Mouse (Mus musculus): ENCODE measurements around the gene Ccp110. TPM values are rescaled to one million over a fixed set of nuclear protein-coding genes. Genes with fewer than 3 reads are reported as not detected.

Gene Ccp110
- polyA plus RNA-seq, 1 experiment from 2014 or later: 9.7 TPM

DNA sequence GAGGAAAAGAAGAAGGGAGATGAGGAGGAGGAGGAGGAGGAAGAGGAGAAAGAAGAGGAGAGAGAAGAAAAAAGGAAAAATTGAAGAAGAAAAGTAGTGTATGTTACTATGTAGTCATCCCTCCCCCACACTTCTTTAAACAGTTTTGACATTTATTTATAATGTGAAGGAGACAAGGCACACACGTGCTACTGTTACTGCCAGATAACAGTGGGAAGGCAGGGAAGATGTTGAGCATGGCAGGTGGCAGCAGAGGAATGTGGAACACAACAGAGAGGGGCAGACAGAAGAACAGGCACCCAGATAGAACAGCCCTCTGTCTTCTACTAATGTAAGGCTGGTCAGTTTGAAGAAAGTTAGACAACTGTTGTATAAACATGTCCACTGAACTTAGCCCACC lies 57.3 kb downstream of the Ccp110 start:
- 15% methylated on average over 1 of the region's 1 CpGs for WGBS
- Histone ChIP-seq H3K9me3 (replicated peaks) (no peaks in the 10 kb centered on the region), H3K36me3 (peaks cover 25% of the 10 kb centered on the region), H3K4me1 (replicated peaks) (0 out of 2 replicates have a peak, but pooled peaks cover 11% of the 10 kb centered on the region), H3K9ac (no peak overlapping the region), H3K27me3 (replicated peaks) (no peaks in the 10 kb centered on the region), H3K27ac (ENCODE audit: poor library complexity, severe bottlenecking) (no peak overlapping the region), H3K4me3 (no peak overlapping the region), H3K4me2 (no peak overlapping the region)
- no peak for ATAC-seq (ENCODE audit: insufficient number of reproducible peaks, low FRiP score)

DNA sequence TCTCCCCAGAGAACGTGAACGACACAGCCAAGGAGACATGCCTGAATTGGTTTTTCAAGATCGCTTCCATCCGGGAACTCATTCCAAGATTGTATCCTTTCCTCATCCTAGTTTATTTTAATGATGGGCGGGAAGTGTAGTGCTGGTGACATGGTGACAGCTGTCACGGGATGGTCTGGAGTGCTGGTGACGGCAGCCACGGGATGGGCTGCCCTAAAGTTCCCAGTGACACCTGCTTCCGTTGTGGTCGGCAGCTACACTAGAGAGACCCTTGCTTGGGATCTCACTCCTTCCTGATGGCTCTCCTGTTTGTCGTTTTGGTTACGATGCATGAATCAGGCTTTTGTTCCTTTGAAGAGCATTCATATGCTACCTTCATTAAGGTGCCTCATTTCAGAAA lies 60.7 kb downstream of the Ccp110 start:
- Histone ChIP-seq H3K4me2 (no peak overlapping the region), H3K27me3 (replicated peaks) (no peaks in the 10 kb centered on the region), H3K4me1 (replicated peaks) (peaks cover 11% of the 10 kb centered on the region), H3K36me3 (peaks cover 46% of the 10 kb centered on the region), H3K27ac (ENCODE audit: poor library complexity, severe bottlenecking) (no peak overlapping the region), H3K9me3 (replicated peaks) (no peaks in the 10 kb centered on the region), H3K4me3 (no peak overlapping the region), H3K9ac (no peak overlapping the region)
- no peak for ATAC-seq (ENCODE audit: insufficient number of reproducible peaks, low FRiP score)
- WGBS: 82% methylated on average over 12 of the region's 12 CpGs

DNA sequence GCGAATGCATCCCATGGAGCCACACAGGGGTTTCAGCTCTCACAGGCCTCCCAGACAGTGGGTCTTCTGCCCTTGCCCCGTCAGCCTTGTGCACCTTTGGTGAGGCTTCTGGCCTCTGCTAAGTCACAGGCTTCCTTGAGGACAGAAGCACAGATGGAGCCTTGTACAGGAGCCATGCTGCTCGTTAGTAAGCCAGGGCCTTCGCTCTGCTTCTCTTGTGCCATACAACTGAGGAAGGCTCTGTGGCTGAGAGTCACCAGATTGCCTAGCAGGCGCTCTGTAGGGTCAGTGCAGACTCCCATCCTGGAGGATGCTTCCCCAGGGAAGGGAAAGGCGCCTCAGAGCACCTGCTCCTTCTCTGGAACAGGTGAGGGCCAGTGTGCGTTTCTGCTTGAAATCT lies 63.6 kb downstream of the Ccp110 start:
- H3K27ac ChIP-seq (ENCODE audit: poor library complexity, severe bottlenecking): no peak overlapping the region
- no peak overlapping the region for H3K4me3 ChIP-seq
- H3K9ac ChIP-seq: no peak overlapping the region
- 88% methylated on average over 7 of the region's 7 CpGs for WGBS
- H3K27me3 ChIP-seq (replicated peaks): no peaks in the 10 kb centered on the region
- no peak overlapping the region for H3K4me2 ChIP-seq
- H3K9me3 ChIP-seq (replicated peaks): no peaks in the 10 kb centered on the region
- no peak for ATAC-seq (ENCODE audit: insufficient number of reproducible peaks, low FRiP score)
- peaks cover 64% of the 10 kb centered on the region for H3K36me3 ChIP-seq
- peaks cover 8% of the 10 kb centered on the region for H3K4me1 ChIP-seq (replicated peaks)

DNA sequence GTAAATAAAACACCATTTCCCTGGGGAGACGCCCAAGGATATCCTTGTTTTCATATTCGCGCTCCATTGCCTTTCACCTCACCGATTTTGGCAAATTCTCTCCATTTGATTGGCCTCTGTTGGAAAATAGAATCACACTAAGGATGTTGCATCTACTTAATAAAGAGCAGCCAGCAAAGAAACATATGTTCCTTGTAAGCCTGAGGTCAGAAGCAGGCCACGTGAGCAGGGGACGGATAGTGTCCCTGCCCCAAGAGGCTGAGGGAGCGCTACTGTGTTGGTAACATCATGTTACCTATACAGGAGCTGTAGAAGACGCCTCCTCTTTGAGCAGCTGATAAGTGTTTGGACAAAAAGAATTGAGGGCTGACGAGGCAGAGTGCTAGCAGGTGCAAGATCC lies 64.1 kb downstream of the Ccp110 start:
- Histone ChIP-seq H3K36me3 (peaks cover 69% of the 10 kb centered on the region), H3K4me2 (no peak overlapping the region), H3K4me3 (no peak overlapping the region), H3K9me3 (replicated peaks) (no peaks in the 10 kb centered on the region), H3K27ac (ENCODE audit: poor library complexity, severe bottlenecking) (no peak overlapping the region), H3K9ac (no peak overlapping the region), H3K4me1 (replicated peaks) (peaks cover 8% of the 10 kb centered on the region), H3K27me3 (replicated peaks) (no peaks in the 10 kb centered on the region)
- no peak for ATAC-seq (ENCODE audit: insufficient number of reproducible peaks, low FRiP score)
- WGBS: 85% methylated on average over 9 of the region's 9 CpGs

DNA sequence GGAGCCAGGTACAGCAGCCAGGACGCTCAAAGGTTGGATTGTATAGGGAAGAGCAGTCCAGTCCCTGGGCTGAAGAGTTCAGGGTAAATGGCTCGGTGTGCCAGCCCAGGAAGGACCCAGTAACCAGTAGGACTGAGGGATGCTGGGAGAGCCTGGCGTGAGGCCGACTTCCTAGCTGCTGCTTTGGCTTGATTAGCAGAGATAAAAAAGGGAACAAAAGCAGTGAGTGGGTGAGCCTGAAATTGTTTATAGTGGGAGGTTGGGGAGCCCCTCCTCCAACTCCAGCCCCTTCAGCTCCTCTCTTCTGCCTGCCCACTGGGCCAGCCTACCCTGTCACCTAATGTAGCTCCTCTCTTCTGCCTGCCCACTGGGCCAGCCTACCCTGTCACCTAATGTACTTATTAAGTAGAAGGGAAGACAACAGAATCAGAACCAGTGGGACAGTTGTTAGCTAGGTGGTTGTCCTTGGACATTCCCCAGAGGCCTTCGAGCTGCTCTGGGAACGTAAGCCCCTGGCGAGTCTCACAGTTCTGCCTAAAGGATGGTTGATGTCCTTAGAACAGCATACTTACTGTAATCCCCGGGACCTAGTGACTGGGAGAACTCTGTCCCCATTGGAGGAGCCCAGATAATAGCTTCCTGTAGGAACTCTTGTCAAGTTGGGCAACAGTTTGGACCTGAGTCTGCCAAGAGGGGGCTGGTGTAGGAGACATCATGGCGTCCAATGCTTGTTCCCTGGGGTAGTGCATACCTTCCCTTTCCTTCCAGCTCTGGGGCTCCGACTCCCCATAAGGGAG lies 65.4 kb downstream of the Ccp110 start:
- Histone ChIP-seq H3K4me3 (no peak overlapping the region), H3K36me3 (peaks cover 66% of the 10 kb centered on the region), H3K9ac (no peak overlapping the region), H3K9me3 (replicated peaks) (no peaks in the 10 kb centered on the region), H3K27me3 (replicated peaks) (no peaks in the 10 kb centered on the region), H3K4me2 (no peak overlapping the region), H3K27ac (ENCODE audit: poor library complexity, severe bottlenecking) (no peak overlapping the region), H3K4me1 (replicated peaks) (peaks cover 8% of the 10 kb centered on the region)
- WGBS: 67% methylated on average over 10 of the region's 10 CpGs
- no peak for ATAC-seq (ENCODE audit: insufficient number of reproducible peaks, low FRiP score)

DNA sequence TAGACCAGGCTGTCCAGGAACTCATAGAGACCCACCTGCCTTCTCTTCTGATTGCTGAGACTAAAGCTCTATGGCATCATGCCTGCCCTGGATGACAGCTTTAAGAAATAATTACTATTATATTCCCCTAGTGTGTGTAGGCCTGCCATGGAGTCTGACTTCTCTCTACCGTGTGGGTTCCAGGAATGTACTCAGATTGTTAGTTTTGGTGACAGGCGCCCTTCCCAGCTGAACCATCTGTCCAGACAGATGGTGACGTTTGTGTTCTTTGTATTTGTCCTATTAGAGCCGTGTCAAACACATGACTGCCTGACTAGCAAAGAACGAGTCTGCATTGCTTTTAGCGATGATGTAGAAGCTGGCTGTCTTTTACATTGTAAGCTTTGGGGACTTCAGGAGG lies 66.2 kb downstream of the Ccp110 start:
- Histone ChIP-seq H3K36me3 (peaks cover 67% of the 10 kb centered on the region), H3K4me1 (replicated peaks) (peaks cover 8% of the 10 kb centered on the region), H3K27ac (ENCODE audit: poor library complexity, severe bottlenecking) (no peak overlapping the region), H3K4me3 (no peak overlapping the region), H3K9me3 (replicated peaks) (no peaks in the 10 kb centered on the region), H3K27me3 (replicated peaks) (no peaks in the 10 kb centered on the region), H3K4me2 (no peak overlapping the region), H3K9ac (no peak overlapping the region)
- no peak for ATAC-seq (ENCODE audit: insufficient number of reproducible peaks, low FRiP score)
- WGBS: 84% methylated on average over 6 of the region's 6 CpGs

DNA sequence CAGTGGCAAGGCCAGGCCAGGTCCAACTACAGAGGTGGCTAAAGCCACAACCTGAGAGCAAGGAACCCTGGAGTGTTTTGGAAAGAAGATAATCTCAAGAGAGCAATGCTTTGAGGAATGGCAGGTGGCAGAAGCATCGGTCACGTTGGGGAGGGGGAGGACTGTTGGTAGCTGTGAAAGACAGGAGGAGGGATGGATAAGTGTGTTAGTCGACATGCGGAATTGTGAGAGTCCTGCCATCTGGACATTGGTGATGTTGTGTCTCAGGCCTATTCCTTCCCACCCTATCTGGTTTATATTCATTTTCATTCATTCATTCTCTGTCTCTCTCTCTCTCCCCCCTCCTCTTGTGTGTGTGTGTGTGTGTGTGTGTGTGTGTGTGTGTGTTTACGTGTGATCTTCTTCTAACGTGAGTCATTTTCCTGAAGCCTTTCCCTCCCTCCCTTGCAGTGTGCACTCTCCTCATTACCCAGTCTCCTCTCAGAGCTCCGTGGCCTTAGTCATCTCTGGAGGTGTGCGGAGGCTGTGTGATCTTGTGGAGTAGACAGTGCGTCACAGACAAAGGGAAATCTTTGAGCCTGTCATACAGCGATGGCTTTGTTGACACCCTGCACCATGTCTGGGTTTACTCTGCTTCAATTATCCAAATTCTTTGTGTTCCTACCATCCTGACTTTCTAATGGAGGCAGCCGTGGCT lies 71.1 kb downstream of the Ccp110 start:
- Histone ChIP-seq H3K4me2 (no peak overlapping the region), H3K9ac (no peak overlapping the region), H3K4me1 (replicated peaks) (0 out of 2 replicates have a peak, but pooled peaks cover under 1% of the 10 kb centered on the region), H3K36me3 (peaks cover 49% of the 10 kb centered on the region), H3K9me3 (replicated peaks) (no peaks in the 10 kb centered on the region), H3K27ac (ENCODE audit: poor library complexity, severe bottlenecking) (no peak overlapping the region), H3K27me3 (replicated peaks) (no peaks in the 10 kb centered on the region), H3K4me3 (no peak overlapping the region)
- 84% methylated on average over 11 of the region's 11 CpGs for WGBS
- ATAC-seq (ENCODE audit: insufficient number of reproducible peaks, low FRiP score): no peak

DNA sequence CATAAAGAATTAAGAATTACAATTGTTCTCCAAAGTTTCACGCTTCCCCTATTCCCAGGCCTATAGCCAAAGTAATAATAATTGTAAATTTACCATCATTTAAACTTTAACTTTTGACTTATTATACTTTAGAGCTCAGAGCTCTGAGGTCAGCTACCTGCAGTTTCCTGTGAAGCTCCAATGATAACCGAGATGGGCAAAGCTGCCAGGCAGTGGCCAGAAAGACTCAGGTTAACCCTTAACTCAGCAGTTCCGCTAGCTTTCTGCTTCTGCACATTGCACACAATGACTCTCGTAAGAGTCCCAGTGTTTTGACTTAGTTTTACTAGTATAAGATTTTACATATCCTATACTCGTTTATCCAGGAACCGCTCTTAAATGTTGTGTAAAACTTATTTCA lies 73.7 kb downstream of the Ccp110 start:
- no peak overlapping the region for H3K27ac ChIP-seq (ENCODE audit: poor library complexity, severe bottlenecking)
- H3K9me3 ChIP-seq (replicated peaks): no peaks in the 10 kb centered on the region
- no peak overlapping the region for H3K4me2 ChIP-seq
- 86% methylated on average over 6 of the region's 6 CpGs for WGBS
- H3K36me3 ChIP-seq: peaks cover 36% of the 10 kb centered on the region
- H3K4me3 ChIP-seq: no peak overlapping the region
- 0 out of 2 replicates have a peak, but pooled peaks cover 4% of the 10 kb centered on the region for H3K4me1 ChIP-seq (replicated peaks)
- no peaks in the 10 kb centered on the region for H3K27me3 ChIP-seq (replicated peaks)
- no peak overlapping the region for H3K9ac ChIP-seq
- ATAC-seq (ENCODE audit: insufficient number of reproducible peaks, low FRiP score): no peak

Other genes with a start within 250 kb of the Ccp110 start
- gene Itpripl2, start 220.6 kb upstream of the Ccp110 start, polyA plus RNA-seq (2016; fragmentation: Nextera tagmentation; extraction: Ambion mirVana): 3.7 and 4.1 TPM in 2 replicates
- gene Coq7, start 179.2 kb upstream of the Ccp110 start, polyA plus RNA-seq (2016; fragmentation: Nextera tagmentation; extraction: Ambion mirVana): 148 and 149 TPM in 2 replicates
- gene Tmc7, start 127.8 kb upstream of the Ccp110 start, polyA plus RNA-seq (2016; fragmentation: Nextera tagmentation; extraction: Ambion mirVana): 2.4 TPM in 2 replicates
- 0.12 and 0.22 TPM in 2 replicates for gene Tmc5, start 115.3 kb upstream of the Ccp110 start, polyA plus RNA-seq (2016; fragmentation: Nextera tagmentation; extraction: Ambion mirVana)
- gene Gde1, start 6.8 kb upstream of the Ccp110 start, polyA plus RNA-seq (2016; fragmentation: Nextera tagmentation; extraction: Ambion mirVana): 70.1 and 74.6 TPM in 2 replicates
- 55.7 and 55.8 TPM in 2 replicates for gene Vps35l, start 27.7 kb downstream of the Ccp110 start, polyA plus RNA-seq (2016; fragmentation: Nextera tagmentation; extraction: Ambion mirVana)
- gene Iqck, start 143.2 kb downstream of the Ccp110 start, polyA plus RNA-seq (2016; fragmentation: Nextera tagmentation; extraction: Ambion mirVana): 1.1 and 1.5 TPM in 2 replicates
- gene Knop1, start 143.7 kb downstream of the Ccp110 start, polyA plus RNA-seq (2016; fragmentation: Nextera tagmentation; extraction: Ambion mirVana): 63.5 and 65.6 TPM in 2 replicates

Measured in heart, embryonic 12.5 days (tissue).